Mouse (Mus musculus): ENCODE measurements around the gene Spata45. TPM values are rescaled to one million over a fixed set of nuclear protein-coding genes. Genes with fewer than 3 reads are reported as not detected.
A peak's percentile ranks its signal among the peaks of the same experiment; 100 is the strongest.
"Not testable (repeated sequence)": the region's sequence is repeated elsewhere in the genome, so short reads cannot be mapped to it uniquely, and the experiment has no call there.

Gene Spata45
- not detected for total RNA-seq (2021)
- long read RNA-seq, experiment 1 = 0 reads
- long read RNA-seq, experiment 2 = 0 reads

DNA sequence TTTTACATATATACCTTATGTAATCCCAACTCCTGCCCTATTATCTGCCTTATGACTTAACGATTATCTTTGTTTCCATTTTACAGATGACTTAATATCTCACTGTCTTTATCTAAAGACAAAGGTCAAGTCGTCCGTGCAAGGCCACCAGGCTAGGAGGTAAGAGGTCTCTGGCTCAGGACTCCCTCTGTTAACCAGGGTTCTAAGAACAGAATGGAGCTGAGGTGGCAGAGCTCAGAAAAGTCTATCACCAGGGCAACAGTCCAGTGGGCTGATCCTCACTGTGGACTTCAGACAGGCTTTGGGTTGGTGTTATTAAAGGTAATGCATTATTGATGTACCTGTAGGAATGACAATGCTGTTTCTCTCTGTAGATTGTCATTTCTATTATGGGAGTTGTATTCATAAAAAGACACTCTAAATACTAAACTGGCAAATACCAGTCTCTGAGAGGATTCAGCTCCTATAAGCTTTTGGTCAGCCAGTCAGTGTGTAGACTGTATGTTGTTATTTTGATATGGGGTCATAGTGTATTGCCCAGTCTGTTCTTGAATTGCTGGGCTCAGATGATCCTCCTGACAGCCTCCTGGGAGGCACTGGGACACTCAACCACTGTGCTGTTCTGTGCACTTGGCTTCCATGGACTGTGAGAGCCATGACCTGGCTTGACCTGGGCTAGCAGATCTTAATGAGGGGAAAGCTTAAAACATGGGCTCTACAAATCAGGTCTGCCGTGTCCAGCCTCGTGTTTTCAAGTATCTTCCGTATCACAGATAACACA, at the start of gene Spata45:
Gene Spata45, plus strand, starts transcription at position 86 of the 781 bp plus-strand sequence.
- Histone ChIP-seq H3K27ac (no peak within 1 kb of the TSS), H3K4me3 (no peak within 1 kb of the TSS)
- TF ChIP-seq CTCF (conservative IDR thresholded peaks at IDR 0.05) = no peak
- no peak for DNase-seq (ENCODE audit: low spot score in 2 of 2)

DNA sequence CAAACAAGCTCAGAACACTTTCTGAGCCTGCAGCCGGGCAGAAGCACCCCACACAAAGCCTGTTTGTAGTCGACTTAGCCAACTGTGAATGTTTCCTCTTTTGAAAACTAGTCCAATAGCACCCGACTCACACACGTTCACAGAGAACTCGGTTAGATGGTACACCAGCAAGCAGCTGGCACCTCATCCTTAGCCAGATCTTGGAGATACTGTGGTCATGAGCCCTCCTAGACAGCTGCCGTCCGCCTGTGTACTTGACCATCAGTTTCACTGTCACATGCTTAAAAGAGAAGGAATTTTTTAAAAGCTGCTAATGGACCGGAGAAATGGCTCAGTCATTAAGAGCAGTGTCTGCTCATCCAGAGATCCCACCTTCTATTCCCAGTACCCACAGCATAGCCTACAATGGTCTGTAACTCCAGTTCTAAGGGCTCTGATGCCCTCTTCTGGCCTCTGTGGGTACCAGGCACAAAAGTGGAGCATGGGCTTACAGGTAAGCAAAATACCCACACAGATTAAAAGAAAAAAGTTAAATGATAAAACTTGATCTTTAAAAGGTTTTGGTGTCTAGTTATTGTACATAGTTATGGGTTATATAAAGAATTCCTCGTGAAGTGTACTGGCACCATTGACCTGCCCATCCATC, 46.9 kb upstream of the Spata45 start:
- peak; percentile 58 for TF ChIP-seq CTCF (conservative IDR thresholded peaks at IDR 0.05)
- H3K4me3 ChIP-seq = no peak overlapping the region
- H3K27ac ChIP-seq = no peak overlapping the region
- no peak for DNase-seq (ENCODE audit: low spot score in 2 of 2)

DNA sequence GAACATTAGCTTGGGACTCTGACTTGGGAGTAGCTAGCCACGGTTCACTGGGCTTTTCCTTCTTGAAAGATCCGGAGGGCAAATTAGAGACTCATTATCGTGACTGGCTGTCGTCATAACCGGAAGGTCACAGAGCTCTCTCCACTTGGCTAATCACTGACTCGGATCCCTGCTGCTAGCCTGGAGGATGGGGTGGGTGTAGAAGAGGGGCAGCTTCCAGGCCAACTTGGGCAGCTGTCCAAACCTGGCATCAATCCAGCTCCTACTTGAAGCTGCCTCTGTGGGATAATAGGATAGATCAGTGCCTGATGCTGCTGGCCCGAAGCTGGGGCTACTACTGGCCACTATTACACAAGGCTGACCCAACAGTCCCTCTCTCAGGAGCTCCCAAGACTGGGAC, 40.9 kb upstream of the Spata45 start:
- Histone ChIP-seq H3K4me3 (no peak overlapping the region), H3K27ac (no peak overlapping the region)
- TF ChIP-seq CTCF (conservative IDR thresholded peaks at IDR 0.05) = no peak
- peak in 1 of 2 experiments; percentile 43 for DNase-seq (ENCODE audit: low spot score in 2 of 2)

DNA sequence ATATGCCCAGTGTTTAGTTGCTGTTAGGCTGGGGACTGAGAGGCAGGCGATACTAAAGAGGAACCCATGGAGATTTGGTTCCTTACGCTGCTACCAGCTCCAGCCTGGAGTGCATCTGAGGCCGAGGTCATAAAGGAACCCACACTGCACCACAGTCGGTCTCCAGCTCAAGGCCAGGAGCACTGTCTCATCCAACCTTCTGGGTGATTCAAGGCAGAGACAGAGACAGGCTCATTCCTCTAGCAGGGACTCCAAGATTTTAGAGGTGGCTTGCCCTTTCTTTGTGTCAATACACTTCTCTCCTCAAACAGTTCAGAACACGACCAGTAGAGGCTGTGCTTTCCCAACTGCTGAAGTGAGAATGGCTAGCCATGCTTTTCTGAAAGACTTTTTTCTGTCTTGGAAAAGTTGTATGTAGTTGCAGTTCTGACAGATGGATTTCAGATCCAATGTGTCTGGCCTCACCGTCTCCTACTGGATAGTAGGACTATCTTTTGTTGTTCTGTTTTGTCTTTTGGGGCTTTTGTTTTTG, 40.0 kb upstream of the Spata45 start:
- no peak overlapping the region for H3K4me3 ChIP-seq
- no peak overlapping the region for H3K27ac ChIP-seq
- DNase-seq (ENCODE audit: low spot score in 2 of 2) = no peak
- TF ChIP-seq CTCF (conservative IDR thresholded peaks at IDR 0.05) = peak; percentile 71

DNA sequence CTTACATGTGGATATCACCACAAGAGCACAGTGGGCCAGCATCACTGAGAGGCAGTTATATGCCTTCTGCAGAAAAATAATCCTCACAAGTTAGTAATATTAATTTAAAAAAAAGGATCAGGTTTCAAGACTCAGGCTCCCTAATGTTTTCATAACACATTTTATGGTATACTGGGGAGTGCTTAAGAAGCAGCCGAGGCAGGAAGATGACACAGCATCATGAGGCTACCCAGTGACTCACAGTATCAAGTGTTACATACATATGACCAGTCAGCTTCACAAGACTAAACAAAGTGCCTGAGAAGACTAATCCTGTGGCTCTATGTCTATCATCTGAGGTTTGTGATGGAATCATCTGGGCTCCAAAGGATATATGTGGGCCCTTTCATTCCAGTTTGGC, 38.4 kb upstream of the Spata45 start:
- no peak overlapping the region for H3K4me3 ChIP-seq
- no peak for TF ChIP-seq CTCF (conservative IDR thresholded peaks at IDR 0.05)
- no peak overlapping the region for H3K27ac ChIP-seq
- DNase-seq (ENCODE audit: low spot score in 2 of 2) = no peak

DNA sequence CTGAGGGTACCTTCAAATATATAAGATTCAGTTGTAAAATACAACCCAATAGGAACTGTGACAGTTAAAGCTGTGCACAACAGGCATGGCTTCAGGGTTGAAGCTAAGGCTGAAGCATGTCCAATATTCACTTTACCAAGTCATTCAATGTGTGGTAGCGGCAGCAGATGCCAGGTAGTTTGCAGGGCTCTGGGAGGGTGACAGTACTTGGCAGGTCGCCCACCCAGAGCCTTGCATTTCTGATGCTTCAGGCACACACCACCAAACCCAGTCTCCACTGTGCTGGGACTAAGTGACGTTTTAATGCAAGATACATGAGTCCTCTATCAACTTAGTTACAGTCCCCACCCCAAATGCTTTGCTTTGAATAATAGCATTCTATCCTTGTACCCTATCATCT, 35.8 kb upstream of the Spata45 start:
- Histone ChIP-seq H3K4me3 (no peak overlapping the region), H3K27ac (no peak overlapping the region)
- no peak for DNase-seq (ENCODE audit: low spot score in 2 of 2)
- TF ChIP-seq CTCF (conservative IDR thresholded peaks at IDR 0.05) = no peak

DNA sequence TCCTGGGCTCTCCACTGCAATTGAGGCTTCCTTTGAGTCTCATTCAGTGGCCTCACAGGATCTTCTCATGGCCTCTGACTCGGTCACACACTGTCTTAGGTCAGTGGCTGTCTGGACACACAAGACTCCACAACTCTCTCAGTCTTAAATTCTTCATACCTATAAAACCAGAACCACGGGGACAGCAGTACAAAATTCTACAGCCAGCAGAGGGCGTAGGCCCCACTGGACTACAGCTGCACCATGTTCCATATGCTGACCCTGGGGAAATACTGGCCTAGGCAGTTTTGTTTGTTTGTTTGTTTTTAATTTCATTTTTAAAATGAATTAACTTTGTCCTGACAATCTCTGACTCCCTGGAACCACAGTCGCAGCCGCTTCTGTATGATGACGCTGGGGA, 34.2 kb upstream of the Spata45 start:
- Histone ChIP-seq H3K4me3 (no peak overlapping the region), H3K27ac (no peak overlapping the region)
- peak; percentile 66 for TF ChIP-seq CTCF (conservative IDR thresholded peaks at IDR 0.05)
- no peak for DNase-seq (ENCODE audit: low spot score in 2 of 2)

DNA sequence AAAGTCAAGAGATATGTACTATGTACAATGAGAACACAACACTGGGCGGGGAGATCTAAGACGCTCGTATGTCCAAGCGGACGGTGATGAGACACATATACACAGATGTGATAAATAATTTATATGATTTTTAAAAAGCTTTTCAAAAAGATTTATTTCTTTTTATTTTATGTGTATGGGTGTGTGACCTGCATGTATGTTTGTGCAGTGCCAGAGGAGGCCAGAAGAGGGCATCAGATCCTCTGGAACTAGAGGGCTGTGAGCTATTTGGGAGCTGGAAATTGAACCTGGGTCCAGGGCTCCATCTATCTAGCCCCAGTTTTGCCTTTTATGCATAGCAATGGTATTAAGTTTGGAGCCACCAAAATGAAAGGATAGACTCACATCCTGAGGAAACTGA, 27.7 kb upstream of the Spata45 start:
- no peak for DNase-seq (ENCODE audit: low spot score in 2 of 2)
- Histone ChIP-seq H3K4me3 (no peak overlapping the region), H3K27ac (no peak overlapping the region)
- peak; percentile 66 for TF ChIP-seq CTCF (conservative IDR thresholded peaks at IDR 0.05)

DNA sequence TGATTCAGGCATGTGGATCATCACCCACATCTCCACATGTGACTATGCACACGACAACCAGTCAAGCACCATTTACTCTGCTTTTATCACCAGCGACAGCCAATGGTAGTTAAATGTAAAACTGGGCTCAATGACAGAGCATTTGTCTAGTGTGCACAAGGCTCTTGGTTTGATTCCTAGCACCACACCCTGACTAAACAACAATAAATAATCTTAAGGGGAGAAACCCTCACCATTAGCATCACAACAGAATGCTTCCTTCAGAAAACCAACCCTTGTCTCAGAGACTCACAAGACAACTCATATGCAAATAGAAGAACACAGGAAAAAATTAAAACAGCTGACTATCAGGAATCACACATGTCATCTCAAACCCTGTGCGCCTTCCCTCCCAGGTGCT, 22.2 kb upstream of the Spata45 start:
- H3K27ac ChIP-seq = no peak overlapping the region
- no peak overlapping the region for H3K4me3 ChIP-seq
- TF ChIP-seq CTCF (conservative IDR thresholded peaks at IDR 0.05) = no peak
- no peak for DNase-seq (ENCODE audit: low spot score in 2 of 2)

DNA sequence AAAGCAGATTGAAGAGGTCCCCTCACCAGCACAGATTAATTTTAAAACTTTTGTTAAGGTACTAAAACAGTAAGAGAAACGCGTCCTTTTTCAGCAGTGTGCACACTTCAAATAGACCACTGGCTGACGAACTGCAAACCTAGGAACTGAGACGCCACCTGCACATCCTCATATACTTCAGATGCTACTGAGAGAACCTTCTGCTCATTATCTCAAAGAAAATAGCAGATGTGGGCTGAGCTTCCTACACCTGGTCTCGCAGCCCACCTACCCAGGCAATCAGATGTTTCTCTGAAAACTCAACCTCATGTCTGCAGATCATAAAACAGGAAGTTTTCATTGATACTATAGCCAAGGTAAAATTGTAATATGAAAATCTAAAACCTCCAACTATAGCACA, 16.6 kb upstream of the Spata45 start:
- no peak for TF ChIP-seq CTCF (conservative IDR thresholded peaks at IDR 0.05)
- no peak overlapping the region for H3K4me3 ChIP-seq
- peak overlapping the region; percentile 58 for H3K27ac ChIP-seq
- no peak for DNase-seq (ENCODE audit: low spot score in 2 of 2)

DNA sequence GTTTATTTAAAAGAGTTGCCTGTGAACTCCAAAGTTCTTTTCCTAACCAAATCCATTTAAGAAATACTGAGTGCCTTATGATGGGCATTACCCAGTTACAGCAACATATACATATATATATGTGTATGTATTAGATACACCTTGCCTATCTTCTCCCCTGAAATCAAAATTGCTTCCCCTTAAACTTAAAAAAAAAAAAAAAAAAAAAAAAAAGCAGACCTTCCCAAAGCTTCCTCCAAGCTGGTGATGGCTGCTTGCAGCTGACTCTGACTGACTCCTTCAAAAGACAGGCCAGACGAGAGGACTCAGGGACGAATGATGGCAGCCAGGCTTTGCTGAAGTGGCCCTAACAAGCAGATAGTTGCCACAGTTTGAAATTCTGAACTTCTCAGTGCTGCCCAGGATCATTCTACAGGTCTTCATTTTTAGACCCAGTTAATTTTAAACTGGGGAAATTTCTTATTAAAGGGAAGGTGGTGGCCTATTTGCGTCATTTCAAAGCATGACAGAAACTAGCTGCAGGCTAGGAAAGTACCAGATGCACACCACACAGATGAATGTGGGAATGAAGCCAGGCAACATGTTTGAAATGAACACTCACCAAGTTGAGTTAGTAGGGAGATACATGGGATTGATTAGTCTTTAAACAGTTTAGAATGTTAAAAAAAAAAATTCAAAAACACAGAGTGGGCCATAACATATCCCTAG, 16.1 kb upstream of the Spata45 start:
- no peak for TF ChIP-seq CTCF (conservative IDR thresholded peaks at IDR 0.05)
- DNase-seq (ENCODE audit: low spot score in 2 of 2) = peak in 1 of 2 experiments; percentile 56
- Histone ChIP-seq H3K4me3 (no peak overlapping the region), H3K27ac (peak overlapping the region; percentile 58)

DNA sequence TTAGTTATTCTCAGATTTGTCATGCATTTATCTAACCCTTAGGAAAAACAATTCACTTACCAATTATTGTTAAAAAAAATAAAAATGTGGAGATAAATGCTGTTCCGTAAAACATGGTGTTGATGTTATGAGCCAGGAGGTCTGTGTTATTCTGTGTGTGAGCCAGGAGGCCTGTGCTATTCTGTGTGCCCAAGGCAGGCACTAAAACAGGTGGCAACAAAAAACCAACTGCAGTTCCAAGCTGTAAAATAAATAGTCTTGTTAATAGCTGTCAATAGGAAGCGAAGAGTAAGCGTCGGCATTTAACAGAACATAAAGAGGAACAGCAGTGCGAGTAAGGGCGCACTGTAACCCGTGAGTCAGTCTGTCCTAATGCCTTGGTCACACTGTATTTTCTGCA, 15.4 kb upstream of the Spata45 start:
- no peak for TF ChIP-seq CTCF (conservative IDR thresholded peaks at IDR 0.05)
- no peak overlapping the region for H3K4me3 ChIP-seq
- peak overlapping the region; percentile 58 for H3K27ac ChIP-seq
- DNase-seq (ENCODE audit: low spot score in 2 of 2) = peak; percentile 31 to 66

DNA sequence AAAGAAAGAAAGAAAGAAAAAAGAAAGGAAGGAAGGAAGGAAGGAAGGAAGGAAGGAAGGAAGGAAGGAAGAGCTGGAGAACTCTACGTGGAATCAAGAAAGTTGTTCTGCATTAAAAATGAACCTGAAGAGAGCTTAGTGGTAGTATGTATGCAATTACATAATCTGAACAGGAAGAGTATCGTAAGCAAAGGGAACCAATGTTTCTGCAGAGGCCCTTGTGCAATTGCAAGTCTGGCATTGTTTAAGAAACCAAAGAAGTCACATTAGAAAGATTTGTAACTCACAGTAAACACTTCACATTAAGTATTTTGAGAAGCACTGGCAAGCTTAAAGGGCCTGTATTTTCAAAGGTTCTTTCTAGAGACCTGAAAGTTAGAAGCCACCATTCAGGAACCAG, 13.3 kb upstream of the Spata45 start:
- H3K27ac ChIP-seq = no peak overlapping the region
- no peak for DNase-seq (ENCODE audit: low spot score in 2 of 2)
- no peak for TF ChIP-seq CTCF (conservative IDR thresholded peaks at IDR 0.05)
- H3K4me3 ChIP-seq = no peak overlapping the region

DNA sequence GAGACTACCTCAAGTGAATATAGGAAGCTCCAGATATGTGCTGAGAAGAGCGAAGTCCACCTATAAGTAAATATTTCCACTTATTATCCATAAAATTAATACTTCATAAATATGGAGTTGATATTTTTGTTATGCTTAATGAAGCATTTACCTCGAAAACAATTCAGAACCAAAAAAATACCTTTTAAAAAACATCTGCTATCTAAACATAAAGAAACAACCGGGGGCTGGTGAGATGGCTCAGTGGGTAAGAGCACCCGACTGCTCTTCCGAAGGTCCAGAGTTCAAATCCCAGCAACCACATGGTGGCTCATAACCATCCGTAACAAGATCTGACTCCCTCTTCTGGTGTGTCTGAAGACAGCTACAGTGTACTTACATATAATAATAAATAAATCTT, 12.6 kb upstream of the Spata45 start:
- H3K27ac ChIP-seq; DNase-seq (ENCODE audit: low spot score in 2 of 2); H3K4me3 ChIP-seq: not testable (repeated sequence)
